Mouse (Mus musculus): Measurements from ENCODE around the gene Myo1e. TPM values are rescaled to one million over a fixed set of nuclear protein-coding genes. Genes with fewer than 3 reads are reported as not detected.

The Myo1e gene
- total RNA-seq, 2 experiments from 2014 or later, result 7.6 to 8.8 TPM

- DNase-seq (ENCODE audit: low spot score in 2 of 2), result no peak
Observed at GRCm38 (mm10) chr9:70220461-70221170, 13.5 kb downstream of the Myo1e start.

- DNase-seq (ENCODE audit: low spot score in 2 of 2), result no peak
Observed at GRCm38 (mm10) chr9:70223142-70223541, 16.0 kb downstream of the Myo1e start.

DNA sequence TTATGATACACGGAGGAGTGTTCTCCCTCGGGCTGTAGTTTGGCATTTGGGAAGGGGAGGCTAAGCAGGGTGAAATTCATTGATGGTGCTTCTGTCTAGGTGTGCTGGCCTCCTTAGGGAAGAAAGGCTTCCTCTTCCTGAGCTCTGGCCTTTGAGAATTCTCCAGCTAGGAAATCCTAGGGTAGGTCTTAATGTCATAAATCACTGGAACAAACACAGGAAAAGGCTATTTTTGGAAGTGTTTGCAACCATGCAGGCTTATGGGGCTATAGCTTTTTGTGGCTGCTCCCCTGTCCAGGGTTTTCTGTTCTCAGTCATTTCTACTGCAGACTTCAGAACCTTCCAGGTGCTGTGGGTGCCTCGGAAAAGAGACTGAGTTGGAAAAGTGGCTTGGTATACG is 16.9 kb downstream of the Myo1e start:
- no peak for DNase-seq (ENCODE audit: low spot score in 2 of 2)

GRCm38 (mm10) chr9:70226359-70226758 is 19.2 kb downstream of the Myo1e start:
- no peak for DNase-seq (ENCODE audit: low spot score in 2 of 2)

DNA sequence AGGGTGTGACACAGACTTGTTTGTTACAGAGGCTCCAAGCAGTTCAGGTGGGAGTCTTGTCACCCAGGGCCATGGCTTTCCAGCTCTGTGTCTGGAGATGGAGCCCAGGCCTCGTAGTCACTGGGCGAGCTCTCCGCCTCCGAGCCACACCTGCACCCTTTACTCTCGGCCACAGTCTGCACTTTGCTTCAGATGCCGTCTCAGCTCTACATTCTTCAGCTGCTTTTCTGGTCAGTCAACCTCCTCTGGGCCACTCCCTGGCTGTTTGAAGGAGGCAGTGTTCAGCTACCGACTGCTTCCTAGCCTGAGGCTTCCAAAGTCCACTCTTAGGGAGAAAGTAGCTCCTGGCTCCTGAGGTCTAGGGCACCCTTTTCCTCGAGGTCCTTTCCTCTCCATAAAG is 22.7 kb downstream of the Myo1e start:
- DNase-seq (ENCODE audit: low spot score in 2 of 2), result no peak

- DNase-seq (ENCODE audit: low spot score in 2 of 2), result no peak
Observed at GRCm38 (mm10) chr9:70232044-70233010, 25.2 kb downstream of the Myo1e start.

GRCm38 (mm10) chr9:70237136-70237535 is 30.0 kb downstream of the Myo1e start:
- no peak for DNase-seq (ENCODE audit: low spot score in 2 of 2)

DNA sequence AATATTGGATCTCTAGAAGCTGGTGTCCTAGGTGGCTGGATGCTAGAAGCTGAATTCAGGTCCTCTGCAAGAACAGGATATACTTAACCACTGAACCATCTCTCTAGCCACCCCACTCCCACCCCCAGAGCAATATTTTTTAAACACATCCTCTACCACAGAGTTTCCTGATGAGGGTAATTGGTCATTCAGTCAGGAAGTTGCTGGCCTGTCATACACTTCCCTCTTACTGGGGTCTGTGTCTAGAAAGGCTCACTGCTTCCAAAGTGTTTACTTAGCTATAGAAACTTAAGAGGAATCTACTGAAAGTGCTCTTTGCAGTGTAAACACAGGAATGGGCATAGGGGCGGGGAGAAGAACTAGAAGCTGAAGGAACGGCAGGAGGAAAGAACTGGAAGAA is 30.4 kb downstream of the Myo1e start:
- DNase-seq (ENCODE audit: low spot score in 2 of 2), result no peak

- no peak for DNase-seq (ENCODE audit: low spot score in 2 of 2)
Observed at GRCm38 (mm10) chr9:70238391-70238790, 31.2 kb downstream of the Myo1e start.

- no peak for DNase-seq (ENCODE audit: low spot score in 2 of 2)
Observed at GRCm38 (mm10) chr9:70239229-70239628, 32.1 kb downstream of the Myo1e start.

GRCm38 (mm10) chr9:70240703-70241410 is 33.7 kb downstream of the Myo1e start:
- DNase-seq (ENCODE audit: low spot score in 2 of 2), result no peak

GRCm38 (mm10) chr9:70241411-70241961 is 34.3 kb downstream of the Myo1e start:
- DNase-seq (ENCODE audit: low spot score in 2 of 2), result no peak

DNA sequence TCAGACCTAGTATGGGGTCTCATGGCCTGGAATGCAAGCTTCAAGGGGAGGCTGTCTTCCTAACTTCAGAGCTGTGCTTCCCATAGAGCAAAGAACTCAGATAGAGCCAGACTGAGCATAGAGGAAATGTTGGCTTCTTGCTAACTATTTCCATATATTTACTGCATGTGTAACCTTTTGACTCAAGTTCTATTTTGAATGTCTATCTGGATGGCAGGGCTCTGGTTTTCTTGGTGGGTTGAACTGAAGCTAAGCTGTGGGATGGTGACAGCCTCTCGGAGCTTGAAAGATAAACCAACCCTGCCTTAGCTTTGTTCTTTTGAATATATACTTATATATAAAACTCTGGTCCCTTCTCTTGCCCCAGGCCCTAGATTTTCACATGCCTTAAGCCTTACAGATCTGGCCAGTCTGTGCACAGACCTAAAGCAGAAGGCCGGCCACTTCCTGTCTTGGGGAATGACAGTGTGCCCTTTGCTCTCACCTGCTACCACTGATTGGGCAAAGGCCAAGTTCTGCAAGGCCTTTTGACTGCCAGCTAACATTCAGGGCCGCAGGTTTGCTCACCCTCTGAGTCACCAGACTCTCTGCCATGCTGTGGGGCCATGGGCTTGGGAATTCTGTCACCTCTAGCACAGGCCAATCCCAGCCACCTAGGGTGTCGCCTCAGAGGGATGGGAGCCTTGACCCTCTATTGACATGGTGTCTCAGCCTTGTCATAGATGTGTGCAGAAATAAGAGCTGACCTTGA is 35.1 kb downstream of the Myo1e start:
- no peak for DNase-seq (ENCODE audit: low spot score in 2 of 2)

GRCm38 (mm10) chr9:70243241-70243640 is 36.1 kb downstream of the Myo1e start:
- DNase-seq (ENCODE audit: low spot score in 2 of 2), result no peak

- no peak for DNase-seq (ENCODE audit: low spot score in 2 of 2)
Observed at GRCm38 (mm10) chr9:70243708-70244107, 36.6 kb downstream of the Myo1e start.

DNA sequence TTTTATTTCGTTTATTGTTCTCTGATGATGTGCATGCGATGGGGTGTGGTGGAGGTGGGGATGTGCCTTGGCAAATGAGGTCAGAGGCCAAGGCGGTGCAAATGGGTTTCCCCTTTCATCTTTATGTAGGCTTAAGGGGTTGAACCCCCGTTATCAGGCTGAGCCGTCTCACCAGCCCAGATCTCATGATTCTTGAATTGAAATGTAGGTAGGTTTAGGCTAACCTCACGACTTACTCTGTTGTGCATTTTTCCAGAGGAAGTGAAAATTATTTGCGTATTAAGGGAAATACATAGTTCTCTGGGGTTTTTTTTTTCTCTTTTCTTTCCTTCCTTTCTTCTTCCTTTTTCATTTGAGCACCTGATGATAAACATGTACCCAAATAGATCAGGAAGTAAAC is 37.0 kb downstream of the Myo1e start:
- no peak for DNase-seq (ENCODE audit: low spot score in 2 of 2)

GRCm38 (mm10) chr9:70245040-70245439 is 37.9 kb downstream of the Myo1e start:
- DNase-seq (ENCODE audit: low spot score in 2 of 2), result no peak

- no peak for DNase-seq (ENCODE audit: low spot score in 2 of 2)
Observed at GRCm38 (mm10) chr9:70246427-70246826, 39.3 kb downstream of the Myo1e start.

GRCm38 (mm10) chr9:70248046-70248445 is 40.9 kb downstream of the Myo1e start:
- DNase-seq (ENCODE audit: low spot score in 2 of 2), result no peak

DNA sequence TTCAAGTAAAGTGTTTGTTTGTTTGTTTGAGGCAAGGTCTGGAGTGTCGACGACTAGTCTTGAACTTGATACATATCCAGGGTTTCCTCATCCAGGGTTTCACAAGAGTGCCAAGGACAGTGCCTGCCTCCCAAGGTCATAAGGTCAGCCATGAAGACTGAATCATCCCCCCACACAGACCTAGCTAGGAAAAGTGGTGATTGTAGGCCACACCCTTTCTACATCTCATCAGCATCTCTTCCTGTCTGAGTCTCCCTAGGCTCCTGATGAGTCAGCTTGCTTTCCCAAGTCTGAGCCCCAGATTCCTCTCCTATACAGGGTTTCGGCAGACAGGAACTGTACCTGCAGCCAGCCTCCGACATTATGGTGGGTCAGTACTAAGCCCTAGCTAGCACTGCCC is 41.7 kb downstream of the Myo1e start:
- DNase-seq (ENCODE audit: low spot score in 2 of 2), result no peak

All from layer of hippocampus, postnatal 10 days (tissue).